Mouse (Mus musculus) MEL-GATA-1-ER (cell line): ENCODE data around the gene Trpv3.
"Not testable (repeated sequence)": the region's sequence is repeated elsewhere in the genome, so short reads cannot be mapped to it uniquely, and the experiment has no call there.

Experiments
- DNase-seq: peaks from one replicate; pipeline ENCODE4 v3.0.0-alpha.2; 2012; ENCODE audit warnings: low read depth; ENCODE audit errors: extremely low read depth

Trpv3 gene

DNA sequence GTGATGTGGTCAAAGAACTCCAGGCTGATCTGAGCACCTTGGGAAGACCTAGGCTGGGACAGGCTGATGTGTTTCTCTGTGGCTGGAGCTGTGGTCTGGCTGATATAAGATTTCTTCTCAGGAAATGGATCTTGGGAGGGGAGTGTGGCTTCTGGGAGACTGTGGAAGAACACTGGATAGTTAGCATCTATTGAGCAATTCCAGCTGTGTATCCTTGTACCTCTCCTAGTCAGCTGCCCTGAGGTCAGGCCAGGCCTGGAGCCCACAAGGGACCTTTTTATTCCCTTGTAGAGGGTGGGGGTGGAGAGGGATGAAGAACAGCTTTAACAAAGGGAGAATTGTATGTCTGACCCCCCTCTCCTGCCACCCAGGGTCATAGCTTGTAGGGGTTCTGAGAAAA, 17.2 kb downstream of the Trpv3 start:
- no peak for DNase-seq

DNA sequence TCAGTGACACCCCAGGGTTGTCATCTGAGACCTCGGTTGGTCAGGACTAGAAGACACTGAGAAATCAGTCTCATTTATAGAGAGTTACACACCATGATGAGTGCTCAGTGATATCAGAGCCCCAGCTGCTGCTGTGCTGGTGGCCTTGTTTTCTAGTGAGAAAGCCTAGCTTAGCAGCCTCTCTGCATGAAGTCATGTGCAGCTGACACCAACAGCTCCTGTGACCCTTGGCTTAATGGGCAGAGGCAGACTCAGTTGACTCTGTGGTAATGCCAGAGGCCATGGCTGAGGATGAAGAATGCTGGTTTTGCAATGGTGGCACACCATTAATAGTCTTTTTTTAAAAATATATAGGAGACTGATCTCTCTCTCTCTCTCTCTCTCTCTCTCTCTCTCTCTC, 22.4 kb downstream of the Trpv3 start:
- no peak for DNase-seq

DNA sequence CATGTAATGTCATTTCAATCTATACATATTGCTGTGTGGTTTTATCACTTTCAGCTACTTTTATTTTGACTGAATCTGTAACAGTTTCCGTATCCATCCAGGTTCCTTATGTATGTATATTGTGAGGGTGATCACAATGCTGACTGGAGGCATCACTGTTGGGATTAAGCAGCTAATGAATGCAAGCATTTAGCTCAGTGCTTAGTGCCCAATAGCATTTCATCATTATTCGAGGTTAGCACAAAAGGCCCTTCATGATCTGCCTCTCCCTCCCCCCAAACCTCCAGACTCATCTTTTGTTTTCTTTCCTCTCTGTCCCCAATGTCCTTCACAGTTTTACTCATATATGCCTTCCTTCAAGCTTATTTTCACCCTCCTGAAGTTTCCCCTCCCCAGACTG, 35.9 kb downstream of the Trpv3 start:
- DNase-seq, result no peak

DNA sequence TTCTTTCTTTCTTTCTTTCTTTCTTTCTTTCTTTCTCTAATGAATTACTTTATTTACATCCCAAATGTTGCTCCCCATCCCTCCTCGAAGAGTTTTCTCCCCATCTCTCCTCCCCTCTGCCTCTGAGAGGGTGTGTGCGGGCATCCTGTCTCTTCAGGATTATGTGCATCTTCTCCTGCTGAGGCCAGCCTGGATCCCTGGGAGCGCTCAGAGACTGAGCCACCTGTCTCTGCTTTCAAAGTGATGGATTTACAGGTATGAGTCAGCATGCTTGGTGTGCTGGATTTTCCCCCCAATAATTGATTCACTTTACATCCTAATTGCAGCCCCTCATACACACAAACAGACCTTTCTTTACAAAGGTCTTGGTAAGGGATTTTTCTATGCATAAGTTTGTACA, 48.8 kb downstream of the Trpv3 start:
- DNase-seq, result no peak

DNA sequence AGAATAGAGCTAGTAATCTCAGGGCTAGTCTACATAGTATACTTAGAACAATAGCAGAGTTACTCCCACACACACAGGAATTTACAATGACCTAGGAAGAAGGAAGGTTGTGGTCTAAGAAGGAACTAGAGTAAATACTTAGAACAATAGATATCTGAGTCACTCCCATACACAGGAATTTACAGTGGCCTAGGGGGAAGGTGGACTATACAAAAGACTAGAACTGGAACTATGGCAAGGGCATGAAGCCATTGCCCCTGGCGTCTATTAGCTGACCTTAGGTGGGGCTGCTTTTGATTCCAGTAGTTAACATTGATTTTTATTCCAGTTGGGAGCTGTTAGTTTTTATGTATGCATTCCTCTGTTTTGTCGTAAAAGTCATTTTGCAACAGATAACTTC, 51.4 kb downstream of the Trpv3 start:
- not testable (repeated sequence) for DNase-seq

DNA sequence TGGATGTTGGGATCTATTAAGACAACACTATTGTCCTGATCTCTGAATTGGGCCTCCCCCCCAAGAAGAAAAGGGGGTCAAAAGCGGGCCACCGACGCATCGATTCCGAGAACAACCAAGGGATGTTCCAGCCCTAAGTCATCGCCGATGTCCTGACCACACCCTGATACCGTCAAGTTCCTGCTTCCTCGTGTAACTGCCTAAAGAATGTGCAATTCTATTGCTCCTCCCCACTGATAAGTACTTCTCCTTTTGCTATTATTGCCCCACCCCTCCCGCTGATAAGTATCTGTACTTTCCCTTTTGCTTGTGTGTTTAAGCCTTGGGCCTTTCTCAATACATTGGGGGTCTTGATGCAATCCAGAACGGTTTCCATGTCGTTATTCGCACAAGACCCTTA, 53.9 kb downstream of the Trpv3 start:
- peak; percentile 51 for DNase-seq

DNA sequence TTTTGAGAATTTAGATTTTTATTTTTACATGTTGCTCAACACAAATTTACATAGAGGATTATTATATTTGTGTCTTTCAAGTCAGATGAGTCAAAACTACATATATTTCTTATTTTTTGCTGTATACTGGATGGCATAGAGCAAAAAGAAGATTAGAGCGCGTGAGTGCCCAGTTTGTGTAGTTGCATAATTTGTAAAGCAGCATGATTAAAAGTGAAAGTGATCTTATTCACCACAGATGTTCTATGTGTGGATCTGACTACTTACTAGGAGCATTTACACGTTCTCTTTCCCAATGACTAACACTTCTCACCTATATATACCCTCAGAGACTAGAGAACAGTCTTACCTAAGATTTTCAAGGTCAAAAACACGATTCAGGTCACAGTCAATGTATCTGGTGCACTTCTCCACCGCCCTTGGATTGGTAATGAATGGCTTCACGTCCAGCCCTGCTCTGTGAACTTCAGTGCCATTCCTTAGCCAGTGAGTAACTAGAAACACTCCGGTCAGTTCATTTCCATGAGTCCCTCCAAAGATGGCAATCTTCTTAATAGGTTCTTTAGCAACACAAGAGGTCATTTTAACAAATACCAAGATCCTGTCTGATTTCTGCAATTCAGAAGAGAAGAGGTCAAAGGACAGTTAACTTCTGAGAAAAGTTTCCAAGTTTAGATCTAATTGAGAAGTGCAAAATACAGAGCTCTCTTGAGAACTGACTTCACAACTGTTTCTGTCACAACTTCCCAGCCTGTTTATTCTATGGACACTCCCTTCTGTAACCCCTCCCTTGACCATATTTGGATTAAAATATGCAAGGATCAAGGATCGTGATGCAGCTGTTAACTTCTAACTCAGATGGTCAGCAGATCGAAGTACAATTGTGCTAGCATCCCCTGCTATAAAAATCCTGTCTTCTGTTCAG, 57.0 kb downstream of the Trpv3 start:
- peak; percentile 38 for DNase-seq

DNA sequence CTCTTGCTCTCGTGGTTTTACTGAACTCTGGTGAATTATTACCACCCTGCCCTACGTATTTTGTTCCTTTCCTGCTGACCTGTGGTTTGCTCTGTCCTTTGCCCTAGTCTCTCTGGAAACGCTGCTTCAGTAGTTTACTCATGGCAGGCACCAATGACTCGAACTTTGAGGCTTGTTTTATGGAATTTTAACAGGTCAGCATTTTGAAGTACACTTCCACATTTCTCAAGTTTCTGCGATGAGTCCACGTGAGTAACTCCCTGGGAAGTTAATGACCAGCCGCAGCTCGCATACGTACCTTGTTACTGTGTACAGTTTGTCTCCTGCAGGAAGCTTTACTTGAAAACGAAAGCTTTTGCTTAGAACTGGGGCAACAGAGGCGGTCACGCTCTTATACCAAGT, 59.3 kb downstream of the Trpv3 start:
- no peak for DNase-seq

DNA sequence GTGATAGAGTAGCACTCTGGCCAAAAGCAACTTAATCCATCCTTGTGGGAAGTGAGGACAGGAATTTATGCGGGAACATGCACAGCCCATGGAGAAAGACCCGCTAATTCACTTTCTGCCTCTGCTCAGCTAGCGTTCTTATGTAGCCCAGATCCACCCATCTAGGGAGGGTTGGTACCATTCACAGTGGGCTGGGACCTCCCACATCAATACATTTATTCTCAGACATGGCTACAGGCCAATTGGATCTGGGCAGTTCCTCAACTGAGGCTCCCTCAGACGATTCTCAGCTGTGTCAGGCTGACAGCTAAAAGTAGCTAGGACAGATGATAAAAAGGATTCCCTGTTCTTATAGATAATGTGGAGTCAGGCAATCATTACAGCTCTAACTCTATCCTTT, 60.2 kb downstream of the Trpv3 start:
- no peak for DNase-seq

DNA sequence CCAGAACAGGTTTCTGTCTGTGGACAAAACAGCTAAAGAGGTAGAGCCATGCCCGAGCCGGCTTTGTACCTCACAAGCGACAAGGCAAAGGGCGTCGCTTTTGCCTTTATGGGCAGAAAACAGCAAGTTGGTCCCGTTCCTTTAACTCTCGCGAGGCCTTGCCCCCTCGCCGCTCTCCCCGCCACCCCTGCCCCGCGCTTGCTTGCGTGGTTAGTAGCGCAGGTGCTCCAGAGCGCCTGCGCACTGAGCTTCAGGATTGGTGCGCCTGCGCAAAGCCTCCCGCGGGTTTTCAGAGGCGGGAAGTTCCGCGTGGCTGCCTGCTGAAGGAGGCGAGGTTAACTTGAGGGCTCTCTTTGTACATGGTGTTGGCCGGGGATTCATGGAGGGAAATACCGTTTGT, 62.3 kb downstream of the Trpv3 start, which contains the start of the genes Aspa, Gm49340 and Spata22:
Gene Aspa, minus strand, starts transcription at position 155 of the 400 bp plus-strand sequence.
Gene Gm49340, plus strand, starts transcription at position 300 of the 400 bp plus-strand sequence.
Gene Spata22, plus strand, starts transcription at position 300 of the 400 bp plus-strand sequence.
- DNase-seq, result no peak

DNA sequence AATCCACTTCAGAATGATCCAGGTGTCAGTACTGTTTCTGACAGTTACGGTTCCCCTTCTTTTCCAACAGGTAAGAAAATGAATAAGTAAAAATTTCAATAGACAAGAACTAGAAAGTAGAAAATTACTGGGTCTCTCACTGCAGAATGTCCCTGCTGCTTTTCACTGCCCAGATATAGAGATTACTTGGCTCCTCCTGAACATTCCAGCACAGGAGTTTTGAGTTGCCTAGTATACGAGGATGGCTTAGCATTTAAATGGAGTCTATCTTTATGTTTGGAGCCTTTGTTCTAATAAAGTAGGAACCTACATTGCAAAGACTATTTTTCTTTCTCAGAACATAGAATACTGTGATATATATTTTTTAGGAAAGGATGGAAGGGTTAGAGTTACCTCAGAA, 66.2 kb downstream of the Trpv3 start:
- no peak for DNase-seq

DNA sequence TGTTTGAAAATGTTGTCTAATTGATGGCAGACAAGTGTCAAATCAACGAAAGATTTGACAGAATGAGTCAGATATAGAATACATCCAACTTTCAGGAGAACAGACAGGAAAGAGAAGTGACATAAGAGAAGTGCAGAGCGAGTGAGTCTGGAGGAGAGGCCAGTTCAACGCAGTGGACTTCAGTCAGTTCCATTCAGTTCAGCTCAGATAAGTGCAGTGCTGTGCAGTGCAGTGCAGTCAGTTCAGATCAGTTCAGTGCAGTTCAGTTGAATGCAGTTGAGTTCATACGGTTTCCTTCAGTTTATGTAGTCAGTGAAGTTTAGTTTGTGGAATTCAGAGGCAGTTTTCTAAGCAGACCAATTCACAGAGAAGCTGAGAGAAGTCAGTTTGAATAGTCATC, 69.7 kb downstream of the Trpv3 start:
- no peak for DNase-seq
